Mouse (Mus musculus): ENCODE data around the gene Gstm4. TPM values are rescaled to one million over a fixed set of nuclear protein-coding genes. Genes with fewer than 3 reads are reported as not detected.

Gene Gstm4
- polyA plus RNA-seq, 1 experiment from 2014 or later, result 23.1 TPM

DNA sequence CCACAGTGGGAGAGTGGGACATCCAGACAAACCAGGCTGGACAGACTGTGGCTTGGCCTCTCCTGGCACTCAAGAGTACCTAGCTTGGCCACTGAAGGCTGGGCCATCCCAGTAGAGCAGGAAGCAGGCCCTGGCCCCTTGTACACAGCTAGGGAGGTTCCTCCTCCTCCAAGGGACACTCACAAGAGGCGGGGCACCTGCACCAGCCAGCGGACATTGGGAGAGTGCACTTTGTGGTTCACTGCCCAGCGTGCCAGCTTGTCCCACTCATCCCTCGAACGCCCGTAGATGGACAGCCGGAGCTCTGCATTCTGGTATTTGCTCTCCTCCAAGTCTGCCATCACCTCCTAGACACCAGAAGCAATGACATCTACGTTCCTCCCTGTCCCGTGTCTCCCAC, 32.1 kb upstream of the Gstm4 start:
- Histone ChIP-seq H3K9me3 (replicated peaks; ENCODE audit: control insufficient read depth, low read length, poor library complexity, severe bottlenecking) (no peaks in the 10 kb centered on the region), H3K4me1 (ENCODE audit: control insufficient read depth, insufficient read depth, low read length) (peaks cover under 1% of the 10 kb centered on the region; the same call in 1 of the 2 replicates), H3K27me3 (ENCODE audit: control insufficient read depth, insufficient read depth, low read depth, low read length) (no peaks in the 10 kb centered on the region), H3K4me3 (ENCODE audit: low read depth, low read length) (no peak overlapping the region), H3K4me2 (ENCODE audit: low read length) (no peak overlapping the region), H3K36me3 (ENCODE audit: control insufficient read depth, insufficient read depth, low read length) (peaks cover 39% of the 10 kb centered on the region), H3K27ac (ENCODE audit: low read length) (no peak overlapping the region), H3K9ac (ENCODE audit: low read depth, low read length) (no peak overlapping the region)
- no peak for ATAC-seq
- WGBS, result 97% methylated on average over 9 of the region's 9 CpGs

DNA sequence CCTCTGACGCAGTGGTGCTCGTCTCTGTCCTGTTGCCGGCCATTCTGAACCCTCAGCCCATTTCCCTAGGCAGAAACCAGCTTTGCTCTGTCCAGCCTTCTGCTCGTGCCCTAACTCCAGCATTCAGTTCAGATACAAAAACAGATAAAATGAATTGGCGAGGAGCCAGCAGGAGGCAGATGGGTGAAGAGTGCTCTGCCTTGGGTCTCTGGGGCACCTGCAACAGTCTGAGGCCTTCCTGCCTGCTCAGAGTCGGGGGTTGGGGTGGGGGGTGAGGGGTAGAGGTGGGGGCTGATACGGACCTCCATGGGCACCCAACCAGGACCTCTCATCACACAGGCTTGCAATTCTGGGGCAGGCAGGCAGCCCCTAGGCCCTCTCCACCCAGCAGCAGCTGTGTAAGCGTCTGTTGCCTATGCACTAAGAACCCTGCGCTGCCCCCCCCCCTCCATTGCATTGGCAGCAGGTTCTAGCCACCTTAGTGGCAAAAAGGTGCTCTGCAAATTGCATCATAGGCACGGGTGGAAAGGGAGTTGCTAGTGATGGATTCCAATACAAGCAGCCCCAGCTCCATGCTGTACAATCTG, 28.4 kb upstream of the Gstm4 start:
- Histone ChIP-seq H3K27ac (ENCODE audit: low read length) (no peak overlapping the region), H3K9ac (ENCODE audit: low read depth, low read length) (no peak overlapping the region), H3K9me3 (replicated peaks; ENCODE audit: control insufficient read depth, low read length, poor library complexity, severe bottlenecking) (no peaks in the 10 kb centered on the region), H3K27me3 (ENCODE audit: control insufficient read depth, insufficient read depth, low read depth, low read length) (no peaks in the 10 kb centered on the region), H3K36me3 (ENCODE audit: control insufficient read depth, insufficient read depth, low read length) (peaks cover 28% of the 10 kb centered on the region), H3K4me3 (ENCODE audit: low read depth, low read length) (no peak overlapping the region), H3K4me1 (ENCODE audit: control insufficient read depth, insufficient read depth, low read length) (no peaks in the 10 kb centered on the region; the same call in 1 of the 2 replicates), H3K4me2 (ENCODE audit: low read length) (no peak overlapping the region)
- no peak for ATAC-seq
- WGBS, result 62% methylated on average over 10 of the region's 10 CpGs

DNA sequence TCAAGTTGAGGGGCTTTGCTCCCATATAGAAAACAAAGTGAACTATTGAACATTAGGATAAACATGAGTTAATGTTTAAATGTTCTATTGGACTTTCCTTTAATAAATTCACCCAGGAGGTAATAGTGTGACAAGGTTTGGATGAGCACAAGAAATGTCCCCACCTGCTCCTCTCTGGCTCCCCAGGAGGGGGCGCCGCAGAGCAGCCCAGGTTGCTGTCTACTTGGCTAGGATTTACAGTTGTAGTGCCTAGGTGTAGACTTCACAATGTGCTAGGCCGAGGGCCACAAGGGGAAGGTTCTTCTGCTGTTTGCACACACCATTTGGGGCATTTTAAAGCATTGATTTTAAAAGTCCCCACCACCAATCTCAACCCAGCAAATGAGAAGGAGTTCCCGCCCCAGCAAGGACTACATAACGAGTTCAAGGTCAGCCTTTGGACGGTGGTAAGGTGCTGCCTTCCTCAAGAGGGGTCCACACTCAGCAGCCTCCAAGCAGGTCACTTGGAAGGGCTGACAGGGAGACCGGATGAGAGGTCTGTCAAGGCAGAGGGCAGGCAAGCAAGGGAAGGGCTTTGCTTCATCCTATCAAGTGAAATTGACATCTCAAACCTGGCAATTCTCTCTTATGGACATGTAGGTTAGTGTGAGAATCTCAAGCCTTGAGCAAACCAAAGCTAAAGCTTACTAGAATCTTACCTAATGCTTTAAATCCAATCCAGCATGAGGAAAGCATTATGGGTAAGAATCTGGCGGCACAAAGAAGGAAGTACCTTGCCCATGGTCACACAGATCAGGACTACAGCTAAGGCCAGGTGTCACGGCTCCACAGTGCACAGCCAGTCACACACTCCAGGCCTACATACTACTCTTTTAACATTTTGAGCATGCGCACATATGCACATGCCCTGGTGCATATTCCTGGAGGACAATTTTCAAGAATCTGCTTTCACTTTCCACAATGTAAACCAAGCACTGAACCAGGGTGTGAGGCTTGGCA, 25.9 kb upstream of the Gstm4 start:
- H3K9ac ChIP-seq (ENCODE audit: low read depth, low read length), result no peak overlapping the region
- no peak overlapping the region for H3K27ac ChIP-seq (ENCODE audit: low read length)
- WGBS, result 66% methylated on average over 10 of the region's 10 CpGs
- no peaks in the 10 kb centered on the region for H3K27me3 ChIP-seq (ENCODE audit: control insufficient read depth, insufficient read depth, low read depth, low read length)
- H3K9me3 ChIP-seq (replicated peaks; ENCODE audit: control insufficient read depth, low read length, poor library complexity, severe bottlenecking), result no peaks in the 10 kb centered on the region
- ATAC-seq, result no peak
- H3K4me1 ChIP-seq (ENCODE audit: control insufficient read depth, insufficient read depth, low read length), result no peaks in the 10 kb centered on the region; the same call in 1 of the 2 replicates
- H3K4me2 ChIP-seq (ENCODE audit: low read length), result no peak overlapping the region
- no peak overlapping the region for H3K4me3 ChIP-seq (ENCODE audit: low read depth, low read length)
- peaks cover 14% of the 10 kb centered on the region for H3K36me3 ChIP-seq (ENCODE audit: control insufficient read depth, insufficient read depth, low read length)

DNA sequence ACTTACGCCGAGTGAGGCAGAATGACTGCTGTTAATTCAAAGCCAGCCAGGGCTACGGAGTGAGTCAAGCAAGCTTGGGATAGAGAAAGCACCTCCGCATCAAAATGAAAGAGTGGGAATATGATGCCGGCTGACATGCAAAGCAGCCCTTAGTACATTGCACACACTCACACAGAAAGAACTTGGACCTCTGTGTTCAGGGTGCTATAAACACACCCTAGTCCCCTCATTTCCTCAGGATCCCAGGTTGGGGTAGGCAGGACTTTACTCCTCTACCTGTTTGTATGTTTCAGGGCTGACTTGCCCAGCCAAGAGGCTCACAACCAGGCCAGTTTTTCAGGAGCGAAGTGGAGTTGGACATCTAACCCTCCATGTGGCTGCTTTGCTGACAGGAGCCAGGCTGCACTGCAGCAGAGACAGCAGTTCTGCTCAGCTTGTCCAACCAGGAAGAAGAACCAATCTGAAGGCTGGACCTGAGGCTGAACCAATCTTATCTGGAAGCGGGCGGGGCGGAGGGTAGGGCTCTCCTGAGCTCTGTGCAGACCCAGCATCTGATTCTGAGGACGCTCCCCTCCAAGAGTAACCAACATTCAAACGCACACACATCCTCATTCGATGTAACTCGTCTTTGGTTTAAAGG, 24.7 kb upstream of the Gstm4 start:
- no peak overlapping the region for H3K4me3 ChIP-seq (ENCODE audit: low read depth, low read length)
- 78% methylated on average over 13 of the region's 13 CpGs for WGBS
- H3K36me3 ChIP-seq (ENCODE audit: control insufficient read depth, insufficient read depth, low read length), result 0 out of 2 replicates have a peak, but pooled peaks cover 3% of the 10 kb centered on the region
- no peaks in the 10 kb centered on the region for H3K27me3 ChIP-seq (ENCODE audit: control insufficient read depth, insufficient read depth, low read depth, low read length)
- no peaks in the 10 kb centered on the region for H3K9me3 ChIP-seq (replicated peaks; ENCODE audit: control insufficient read depth, low read length, poor library complexity, severe bottlenecking)
- no peak for ATAC-seq
- no peak overlapping the region for H3K4me2 ChIP-seq (ENCODE audit: low read length)
- no peak overlapping the region for H3K9ac ChIP-seq (ENCODE audit: low read depth, low read length)
- H3K4me1 ChIP-seq (ENCODE audit: control insufficient read depth, insufficient read depth, low read length), result no peaks in the 10 kb centered on the region; the same call in 1 of the 2 replicates
- no peak overlapping the region for H3K27ac ChIP-seq (ENCODE audit: low read length)

DNA sequence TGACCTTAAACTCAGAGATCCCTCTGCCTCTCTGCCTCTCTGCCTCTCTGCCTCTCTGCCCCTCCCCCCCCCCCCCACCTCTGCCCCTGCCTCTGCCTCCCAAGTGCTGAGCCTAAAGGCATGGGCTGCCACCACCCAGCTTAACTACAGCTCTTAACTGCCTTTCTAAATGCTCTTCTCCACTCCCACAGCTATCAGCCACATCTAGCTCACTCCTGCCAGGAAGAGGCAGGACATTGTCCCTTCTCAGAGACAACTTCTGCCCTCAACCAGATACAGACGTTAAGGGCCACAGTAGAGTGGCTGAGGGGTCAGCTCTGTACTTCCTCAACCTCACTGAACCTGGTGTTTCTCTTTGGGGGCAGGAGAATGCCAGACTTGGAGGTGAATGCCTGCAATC, 24.1 kb upstream of the Gstm4 start:
- Histone ChIP-seq H3K27me3 (ENCODE audit: control insufficient read depth, insufficient read depth, low read depth, low read length) (no peaks in the 10 kb centered on the region), H3K4me2 (ENCODE audit: low read length) (no peak overlapping the region), H3K27ac (ENCODE audit: low read length) (no peak overlapping the region), H3K4me3 (ENCODE audit: low read depth, low read length) (no peak overlapping the region), H3K36me3 (ENCODE audit: control insufficient read depth, insufficient read depth, low read length) (0 out of 2 replicates have a peak, but pooled peaks cover 3% of the 10 kb centered on the region), H3K9ac (ENCODE audit: low read depth, low read length) (no peak overlapping the region), H3K4me1 (ENCODE audit: control insufficient read depth, insufficient read depth, low read length) (no peaks in the 10 kb centered on the region; the same call in 1 of the 2 replicates), H3K9me3 (replicated peaks; ENCODE audit: control insufficient read depth, low read length, poor library complexity, severe bottlenecking) (no peaks in the 10 kb centered on the region)
- no peak for ATAC-seq
- 52% methylated on average over 1 of the region's 1 CpGs for WGBS

DNA sequence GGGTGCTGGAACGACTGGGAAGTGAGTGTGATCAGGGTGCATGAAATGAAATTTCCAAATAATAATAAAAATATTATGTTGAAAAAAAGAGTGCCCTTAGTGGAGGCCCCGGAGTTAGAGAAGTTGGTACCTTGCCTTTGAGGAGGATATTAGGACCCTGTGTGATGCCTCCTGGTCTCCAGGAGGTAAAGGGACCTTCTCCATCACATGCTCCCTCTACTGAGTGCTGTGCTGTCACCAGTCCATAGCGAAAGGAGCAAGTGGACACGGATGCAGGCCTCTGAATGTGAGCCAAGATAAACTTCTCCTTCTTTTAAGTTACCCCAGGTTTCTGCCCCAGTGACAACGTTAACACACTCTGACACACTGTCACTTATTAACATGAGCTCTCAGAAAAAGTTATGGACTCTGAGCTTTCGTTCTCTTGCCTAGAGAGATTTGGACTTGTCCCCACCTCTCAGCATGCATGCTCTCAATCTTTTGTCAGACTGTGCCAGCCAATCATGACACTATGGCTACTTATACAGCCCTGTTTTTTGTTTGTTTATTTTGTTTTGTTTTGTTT, 22.8 kb upstream of the Gstm4 start:
- Histone ChIP-seq H3K4me3 (ENCODE audit: low read depth, low read length) (no peak overlapping the region), H3K9me3 (replicated peaks; ENCODE audit: control insufficient read depth, low read length, poor library complexity, severe bottlenecking) (no peaks in the 10 kb centered on the region), H3K27me3 (ENCODE audit: control insufficient read depth, insufficient read depth, low read depth, low read length) (no peaks in the 10 kb centered on the region), H3K4me1 (ENCODE audit: control insufficient read depth, insufficient read depth, low read length) (no peaks in the 10 kb centered on the region), H3K27ac (ENCODE audit: low read length) (no peak overlapping the region), H3K4me2 (ENCODE audit: low read length) (no peak overlapping the region), H3K36me3 (ENCODE audit: control insufficient read depth, insufficient read depth, low read length) (0 out of 2 replicates have a peak, but pooled peaks cover 3% of the 10 kb centered on the region), H3K9ac (ENCODE audit: low read depth, low read length) (no peak overlapping the region)
- ATAC-seq, result no peak
- 73% methylated on average over 6 of the region's 6 CpGs for WGBS

DNA sequence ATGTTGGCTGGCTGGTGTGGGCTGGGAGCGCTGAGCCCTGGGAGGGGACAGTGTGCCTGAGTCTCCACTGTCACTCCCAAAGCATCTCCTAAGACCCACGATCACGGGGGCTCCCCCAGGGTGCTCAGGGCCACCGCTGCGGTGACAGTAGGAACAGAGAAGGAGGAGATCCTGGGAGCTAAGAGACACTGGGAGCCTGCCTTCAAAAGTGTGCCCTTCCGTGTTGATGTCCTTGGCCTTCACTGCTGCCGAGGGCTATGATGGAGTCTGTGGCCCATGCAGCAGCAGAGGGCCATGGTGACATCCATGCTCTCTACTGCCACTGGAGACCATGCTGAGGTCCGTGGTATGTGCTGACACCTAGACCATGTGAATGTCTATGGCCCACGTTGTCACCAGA, 20.9 kb upstream of the Gstm4 start:
- Histone ChIP-seq H3K4me1 (ENCODE audit: control insufficient read depth, insufficient read depth, low read length) (no peaks in the 10 kb centered on the region), H3K9me3 (replicated peaks; ENCODE audit: control insufficient read depth, low read length, poor library complexity, severe bottlenecking) (no peaks in the 10 kb centered on the region), H3K27me3 (ENCODE audit: control insufficient read depth, insufficient read depth, low read depth, low read length) (no peaks in the 10 kb centered on the region), H3K4me3 (ENCODE audit: low read depth, low read length) (no peak overlapping the region), H3K9ac (ENCODE audit: low read depth, low read length) (no peak overlapping the region), H3K36me3 (ENCODE audit: control insufficient read depth, insufficient read depth, low read length) (no peaks in the 10 kb centered on the region), H3K27ac (ENCODE audit: low read length) (no peak overlapping the region), H3K4me2 (ENCODE audit: low read length) (no peak overlapping the region)
- ATAC-seq, result no peak
- 90% methylated on average over 9 of the region's 9 CpGs for WGBS

DNA sequence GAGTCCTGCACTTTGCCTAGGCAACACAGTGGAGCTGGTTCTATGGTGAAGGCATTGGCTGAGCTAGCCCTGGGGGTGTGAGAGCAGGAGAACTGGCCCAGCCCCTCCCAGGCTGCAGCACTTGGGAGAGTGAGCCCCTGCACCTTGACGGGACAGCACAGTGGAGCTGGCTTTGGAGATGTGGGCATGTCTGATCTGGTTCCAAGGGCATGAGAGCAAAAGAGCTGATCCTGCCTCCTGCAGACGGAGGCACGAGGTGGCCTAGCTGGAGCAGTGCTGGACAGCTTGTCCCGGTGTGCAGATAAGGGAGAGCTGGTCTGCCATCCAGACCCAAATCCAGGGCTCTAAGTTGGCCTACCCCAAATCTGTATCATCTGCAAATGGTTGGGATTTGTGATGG, 20.0 kb upstream of the Gstm4 start:
- Histone ChIP-seq H3K9me3 (replicated peaks; ENCODE audit: control insufficient read depth, low read length, poor library complexity, severe bottlenecking) (no peaks in the 10 kb centered on the region), H3K9ac (ENCODE audit: low read depth, low read length) (no peak overlapping the region), H3K4me3 (ENCODE audit: low read depth, low read length) (no peak overlapping the region), H3K4me1 (ENCODE audit: control insufficient read depth, insufficient read depth, low read length) (no peaks in the 10 kb centered on the region), H3K4me2 (ENCODE audit: low read length) (no peak overlapping the region), H3K27ac (ENCODE audit: low read length) (no peak overlapping the region), H3K27me3 (ENCODE audit: control insufficient read depth, insufficient read depth, low read depth, low read length) (no peaks in the 10 kb centered on the region), H3K36me3 (ENCODE audit: control insufficient read depth, insufficient read depth, low read length) (no peaks in the 10 kb centered on the region)
- 83% methylated on average over 4 of the region's 4 CpGs for WGBS
- no peak for ATAC-seq
